Mouse (Mus musculus) liver, embryonic 14.5 days (tissue): ENCODE measurements around the gene Olfr1222. TPM values are rescaled to one million over a fixed set of nuclear protein-coding genes. Genes with fewer than 3 reads are reported as not detected.

Source experiments
- ATAC-seq: fragments of 200-750 bp; cut with Nextera tagmentation; 2 replicates; pipeline ENCODE4 v1.8.0; 2017; ENCODE audit warnings: moderate number of reproducible peaks, mild to moderate bottlenecking, moderate library complexity; ENCODE audit not compliant: insufficient read depth
- DNase-seq, 3 experiments: peaks; one replicate each; pipeline ENCODE4 v3.0.0-alpha.2; 2012 to 2013; ENCODE audit warnings: low read depth in 3 of 3, low spot score in 3 of 3
- H3K27ac ChIP-seq: fragments of 300-500 bp; sonication (generic); 2 replicates; pipeline ENCODE4 v1.5.1; 2014; ENCODE audit warnings: moderate library complexity, mild to moderate bottlenecking, control low read depth, inconsistent platforms
- H3K27me3 ChIP-seq: fragments of 300-500 bp; sonication (generic); 2 replicates; pipeline ENCODE4 v1.6.1; 2014; ENCODE audit warnings: mild to moderate bottlenecking, low read length, moderate library complexity; ENCODE audit not compliant: control insufficient read depth, insufficient read depth
- H3K36me3 ChIP-seq: fragments of 300-500 bp; sonication (generic); replicated peaks from 2 replicates; pipeline ENCODE4 v1.6.1; 2014; ENCODE audit warnings: low read depth; ENCODE audit not compliant: control insufficient read depth, insufficient read depth
- H3K4me1 ChIP-seq, 2 experiments: fragments of 200-500 bp in 1 of 2; fragments of 300-500 bp in 1 of 2; sonication (generic) in 1 of 2; replicated peaks; 2 replicates each; pipeline ENCODE4 v1.6.1; 2012 to 2014; ENCODE audit warnings: antibody characterized with exemption in 1 of 2, inconsistent platforms in 1 of 2, low read length in 1 of 2; ENCODE audit not compliant: control insufficient read depth in 2 of 2, insufficient read depth in 2 of 2
- H3K4me2 ChIP-seq: fragments of 300-500 bp; sonication (generic); 2 replicates; pipeline ENCODE4 v1.6.1; 2014; ENCODE audit warnings: low read depth, mild to moderate bottlenecking, control low read depth, moderate library complexity
- H3K4me3 ChIP-seq, 2 experiments: fragments of 200-500 bp in 1 of 2; fragments of 300-500 bp in 1 of 2; sonication (generic) in 1 of 2; 2 replicates each; pipeline ENCODE4 v1.5.1; 2012 to 2014; ENCODE audit warnings: low read depth in 2 of 2, low read length in 2 of 2, mild to moderate bottlenecking in 2 of 2, control low read depth in 1 of 2, inconsistent platforms in 1 of 2, moderate library complexity in 1 of 2; ENCODE audit not compliant: insufficient read depth in 1 of 2
- H3K9ac ChIP-seq: fragments of 300-500 bp; sonication (generic); replicated peaks from 2 replicates; pipeline ENCODE4 v1.6.1; 2014; ENCODE audit warnings: mild to moderate bottlenecking, control low read depth, moderate library complexity
- H3K9me3 ChIP-seq: fragments of 300-500 bp; sonication (generic); 2 replicates; pipeline ENCODE4 v1.6.1; 2016; ENCODE audit warnings: low read length, mixed read lengths; ENCODE audit not compliant: control insufficient read depth
- CTCF ChIP-seq: IDR thresholded peaks from 2 replicates; pipeline ENCODE4 v1.5.1; 2016; ENCODE audit warnings: antibody characterized with exemption, low read depth, control low read depth
- EP300 ChIP-seq: IDR thresholded peaks from 2 replicates; pipeline ENCODE4 v1.6.1; 2016; ENCODE audit warnings: antibody characterized with exemption, low read depth
- WGBS: fragments of 180-500 bp; shearing (Covaris S2); extraction: QIAGEN DNeasy Blood & Tissue Kit; methylation state at CpG from one replicate; pipeline ENCODE4 v1.1.7; 2014; ENCODE audit not compliant: insufficient replicate concordance; 5-methylcytosine and 5-hydroxymethylcytosine counted together
- polyA plus RNA-seq, 2 experiments: library from polyadenylated mRNA; depleted of rRNA in 1 of 2; stranded (reverse) in 1 of 2; unstranded in 1 of 2; fragments of >200 nt; fragmentation: Nextera tagmentation in 1 of 2; extraction: Ambion mirVana in 1 of 2; gene quantifications; 2 replicates each; pipeline versions ENCODE4 v1.2.1 to v1.2.3; 2012 to 2014

Gene Olfr1222
- polyA plus RNA-seq, 2 experiments: not detected

DNA sequence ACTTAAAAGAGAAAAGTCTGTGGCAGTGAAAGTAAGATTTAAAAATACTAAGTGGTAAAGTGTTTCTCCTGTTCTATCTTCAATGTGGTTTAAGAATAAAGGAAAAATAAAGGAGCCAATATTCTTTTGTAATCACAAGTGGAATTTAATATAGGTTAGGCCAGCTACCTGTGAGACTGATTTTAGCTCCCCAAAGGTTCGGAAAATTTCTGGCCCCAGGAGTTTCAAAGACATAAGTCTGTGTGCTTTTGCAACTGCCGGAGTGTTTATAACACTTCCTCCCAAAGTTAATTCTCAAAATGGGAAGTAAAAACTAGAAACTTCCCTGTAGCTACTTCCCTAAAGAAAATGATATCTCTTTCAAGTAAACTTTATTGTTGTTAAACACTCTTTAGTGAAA, 15.7 kb downstream of the Olfr1222 start, which contains the start of gene Olfr1221:
TSS of gene Olfr1221 (minus strand) at position 101 of the 400 bp plus-strand sequence.
- no peak within 1 kb of the TSS for H3K9ac ChIP-seq
- no peaks in the 10 kb centered on the region for H3K36me3 ChIP-seq
- ATAC-seq (no peak), DNase-seq (no peak)
- no peak within 1 kb of the TSS for H3K27ac ChIP-seq
- H3K27me3 ChIP-seq: no peaks in the 10 kb centered on the region
- H3K4me1 ChIP-seq: no peaks in the 10 kb centered on the region
- no peaks in the 10 kb centered on the region for H3K9me3 ChIP-seq
- WGBS: 36% methylated on average over 2 of the region's 2 CpGs
- H3K4me2 ChIP-seq: no peak within 1 kb of the TSS
- H3K4me3 ChIP-seq: no peak within 1 kb of the TSS
- TF ChIP-seq EP300 (no peak), CTCF (no peak)

DNA sequence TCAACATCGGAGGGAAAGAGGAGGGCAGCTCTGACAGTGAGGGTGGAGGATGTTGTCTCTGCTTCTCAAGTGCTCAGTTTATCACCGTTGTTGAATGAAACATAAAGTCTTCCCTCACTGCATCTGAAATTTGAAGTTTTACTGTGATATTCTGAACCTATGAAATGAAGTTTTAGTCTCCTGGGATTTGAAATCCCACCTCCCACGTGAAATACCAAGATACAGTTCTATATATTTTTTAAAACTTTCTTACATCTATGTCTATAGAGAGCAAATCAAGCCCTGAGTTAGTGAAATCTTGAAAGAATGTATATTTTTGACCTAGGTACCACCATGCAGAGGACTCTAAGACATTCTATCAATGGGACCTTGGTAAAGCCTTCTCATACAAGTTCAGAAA, 26.1 kb downstream of the Olfr1222 start, which contains the start of gene Olfr1220:
TSS of gene Olfr1220 (minus strand) at position 101 of the 400 bp plus-strand sequence.
- WGBS: 55% methylated on average over 3 of the region's 3 CpGs

DNA sequence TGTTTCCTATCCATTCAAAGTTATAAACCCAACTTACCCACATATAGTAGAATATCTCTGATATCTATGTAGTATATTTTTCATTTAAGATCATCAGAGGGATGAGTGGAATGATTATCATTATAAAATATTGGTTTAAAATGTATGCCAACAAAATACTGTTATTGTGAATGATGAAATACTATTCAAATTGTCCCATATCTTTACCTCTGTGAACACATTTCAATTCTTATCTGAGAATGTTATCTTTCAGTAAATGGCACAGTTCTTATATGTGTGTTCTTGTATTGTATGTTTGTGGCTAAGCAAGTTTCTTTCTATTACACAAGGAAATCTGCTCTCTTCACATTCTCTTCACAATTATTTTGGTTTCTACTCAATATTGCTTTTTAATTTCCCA, 27.2 kb downstream of the Olfr1222 start:
- Histone ChIP-seq H3K36me3 (no peaks in the 10 kb centered on the region), H3K4me2 (no peak overlapping the region), H3K27ac (no peak overlapping the region), H3K4me1 (no peaks in the 10 kb centered on the region), H3K9me3 (no peaks in the 10 kb centered on the region), H3K27me3 (no peaks in the 10 kb centered on the region), H3K4me3 (no peak overlapping the region), H3K9ac (no peak overlapping the region)
- DNase-seq (no peak), ATAC-seq (no peak)
- TF ChIP-seq CTCF: no peak
- TF ChIP-seq EP300: no peak

More for the DNA sequence above, 26.1 kb downstream of the Olfr1222 start, which contains the start of gene Olfr1220:
- no peaks in the 10 kb centered on the region for H3K9me3 ChIP-seq
- no peaks in the 10 kb centered on the region for H3K27me3 ChIP-seq
- no peak within 1 kb of the TSS for H3K9ac ChIP-seq
- H3K27ac ChIP-seq: no peak within 1 kb of the TSS
- DNase-seq (no peak), ATAC-seq (no peak)
- no peaks in the 10 kb centered on the region for H3K4me1 ChIP-seq
- H3K36me3 ChIP-seq: no peaks in the 10 kb centered on the region
- no peak within 1 kb of the TSS for H3K4me2 ChIP-seq
- TF ChIP-seq EP300: no peak
- no peak for TF ChIP-seq CTCF
- H3K4me3 ChIP-seq: no peak within 1 kb of the TSS

- Histone ChIP-seq H3K4me3 (no peak overlapping the region), H3K36me3 (no peaks in the 10 kb centered on the region), H3K9ac (no peak overlapping the region), H3K27me3 (no peaks in the 10 kb centered on the region), H3K4me1 (no peaks in the 10 kb centered on the region), H3K9me3 (no peaks in the 10 kb centered on the region), H3K4me2 (no peak overlapping the region), H3K27ac (no peak overlapping the region)
- DNase-seq (no peak), ATAC-seq (no peak)
- WGBS: 67% methylated on average over 1 of the region's 1 CpGs
- TF ChIP-seq CTCF (no peak), EP300 (no peak)
Measured at GRCm38 (mm10) chr2:89093848-89094247, 39.0 kb downstream of the Olfr1222 start.

DNA sequence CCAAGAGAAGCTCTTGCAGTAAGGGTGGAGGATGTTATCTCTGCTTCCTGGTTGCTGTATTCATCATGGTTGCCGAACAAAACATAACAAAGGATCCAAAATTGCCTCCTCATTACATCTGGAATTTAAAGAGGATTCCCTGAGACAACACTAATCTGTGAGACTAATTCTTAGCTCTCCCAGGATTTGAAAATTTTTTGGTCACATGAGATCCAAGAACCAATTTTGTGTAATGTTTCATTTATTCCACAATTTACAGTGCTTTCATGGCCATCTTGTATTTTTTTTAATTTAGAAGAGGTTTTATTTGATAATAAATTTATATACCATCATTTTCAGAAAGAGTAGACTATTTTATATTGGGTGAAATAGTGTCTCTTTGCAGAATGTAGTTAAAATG, 49.4 kb downstream of the Olfr1222 start, which contains the start of gene Olfr1219:
TSS of gene Olfr1219 (minus strand) at position 101 of the 400 bp plus-strand sequence.
- ATAC-seq (no peak), DNase-seq (no peak)
- no peak within 1 kb of the TSS for H3K27ac ChIP-seq
- no peaks in the 10 kb centered on the region for H3K36me3 ChIP-seq
- no peak within 1 kb of the TSS for H3K4me3 ChIP-seq
- H3K27me3 ChIP-seq: no peaks in the 10 kb centered on the region
- H3K4me1 ChIP-seq: no peaks in the 10 kb centered on the region
- WGBS: 33% methylated on average over 1 of the region's 1 CpGs
- no peaks in the 10 kb centered on the region for H3K9me3 ChIP-seq
- TF ChIP-seq EP300: no peak
- no peak for TF ChIP-seq CTCF
- H3K9ac ChIP-seq: no peak within 1 kb of the TSS
- no peak within 1 kb of the TSS for H3K4me2 ChIP-seq
